Mouse (Mus musculus) ES-Bruce4 (cell line): ENCODE measurements around the gene Fam57a.

Experiments used
- CTCF ChIP-seq: IDR thresholded peaks from one replicate; pipeline ENCODE4 v1.8.1; 2011; ENCODE audit warnings: low read depth, low read length
- EP300 ChIP-seq: IDR thresholded peaks from 2 replicates; pipeline ENCODE4 v1.6.1; 2011; ENCODE audit warnings: low read depth, low read length; ENCODE audit not compliant: insufficient read depth
- POLR2A ChIP-seq: IDR thresholded peaks from one replicate; pipeline ENCODE4 v1.8.1; 2011; ENCODE audit warnings: low read length; ENCODE audit not compliant: insufficient read depth

DNA sequence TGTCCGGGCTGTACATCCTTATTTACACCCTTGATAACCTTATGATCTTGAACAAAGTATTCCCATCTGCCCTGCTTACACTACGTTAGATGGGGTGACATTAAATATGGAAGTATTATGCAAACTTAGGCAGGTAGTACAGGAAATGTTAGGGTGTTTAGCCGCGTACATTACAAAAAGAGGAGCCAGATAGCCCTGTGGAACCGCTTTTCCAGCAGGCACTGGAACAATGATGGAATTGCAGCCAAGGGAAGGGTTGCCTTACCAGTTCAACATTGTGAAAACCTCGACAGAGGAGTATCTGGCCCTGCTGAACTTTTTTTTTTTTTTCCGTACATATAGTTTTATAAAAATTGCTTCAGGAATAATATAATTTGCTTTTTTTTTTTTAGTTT is 672 bp downstream of the Fam57a start:
- TF ChIP-seq CTCF (no peak), POLR2A (no peak), EP300 (no peak)
